Mouse (Mus musculus): Measurements from ENCODE around the gene AU040320. TPM values are rescaled to one million over a fixed set of nuclear protein-coding genes. Genes with fewer than 3 reads are reported as not detected.

AU040320 gene
- total RNA-seq (2014; rRNA removed) (43.9 and 45.4 TPM in 2 replicates), polyA plus RNA-seq (2015; fragmentation: Nextera tagmentation; extraction: Ambion mirVana) (30.5 and 33.6 TPM in 2 replicates)

GRCm38 (mm10) chr4:126753268-126754230 lies at the start of gene AU040320, which contains the start of gene Ncdn:
Gene AU040320, plus strand, starts transcription at chr4:126753544.
Gene Ncdn, minus strand, starts transcription at chr4:126753438.
- peaks cover 32% of the 10 kb centered on the region for H3K4me1 ChIP-seq (ENCODE audit: insufficient read depth, low read length)
- TF ChIP-seq CTCF (IDR thresholded peaks at IDR 0.05; ENCODE audit: low read depth): peak; percentile 1; the same call in 1 of the 2 replicates

GRCm38 (mm10) chr4:126706630-126707438 lies 46.5 kb upstream of the AU040320 start:
- no peak overlapping the region for H3K27ac ChIP-seq
- DNase-seq (ENCODE audit: low spot score): peak; percentile 62
- no peak overlapping the region for H3K9ac ChIP-seq (replicated peaks; ENCODE audit: low read length)
- no peaks in the 10 kb centered on the region for H3K27me3 ChIP-seq (ENCODE audit: insufficient read depth, low read length)
- no peak overlapping the region for H3K4me3 ChIP-seq (ENCODE audit: low read length)
- H3K4me2 ChIP-seq (ENCODE audit: low read depth, low read length): no peak overlapping the region
- peaks cover 55% of the 10 kb centered on the region for H3K36me3 ChIP-seq (ENCODE audit: insufficient read depth, low read length)
- 0 out of 2 replicates have a peak, but pooled peaks have one; percentile 66 for ATAC-seq
- H3K9me3 ChIP-seq (ENCODE audit: low read length): no peaks in the 10 kb centered on the region
- peak; percentile 28; the same call in 1 of the 2 replicates for TF ChIP-seq CTCF (IDR thresholded peaks at IDR 0.05; ENCODE audit: low read depth)
- 25% methylated on average over 12 of the region's 12 CpGs for WGBS
- H3K4me1 ChIP-seq (ENCODE audit: insufficient read depth, low read length): no peaks in the 10 kb centered on the region

More at GRCm38 (mm10) chr4:126753268-126754230, at the start of gene AU040320, which contains the start of gene Ncdn:
- ATAC-seq (peak; percentile 96), DNase-seq (ENCODE audit: low spot score) (peak; percentile 98)
- peak within 1 kb of the TSS; percentile 92 for H3K4me3 ChIP-seq (ENCODE audit: low read length)
- no peaks in the 10 kb centered on the region for H3K9me3 ChIP-seq (ENCODE audit: low read length)
- H3K27ac ChIP-seq: peak within 1 kb of the TSS; percentile 87
- H3K36me3 ChIP-seq (ENCODE audit: insufficient read depth, low read length): no peaks in the 10 kb centered on the region
- WGBS: under 1% methylated on average over 70 of the region's 71 CpGs
- peak within 1 kb of the TSS; percentile 91 for H3K9ac ChIP-seq (replicated peaks; ENCODE audit: low read length)
- H3K4me2 ChIP-seq (ENCODE audit: low read depth, low read length): peak within 1 kb of the TSS; percentile 75
- H3K27me3 ChIP-seq (ENCODE audit: insufficient read depth, low read length): no peaks in the 10 kb centered on the region

DNA sequence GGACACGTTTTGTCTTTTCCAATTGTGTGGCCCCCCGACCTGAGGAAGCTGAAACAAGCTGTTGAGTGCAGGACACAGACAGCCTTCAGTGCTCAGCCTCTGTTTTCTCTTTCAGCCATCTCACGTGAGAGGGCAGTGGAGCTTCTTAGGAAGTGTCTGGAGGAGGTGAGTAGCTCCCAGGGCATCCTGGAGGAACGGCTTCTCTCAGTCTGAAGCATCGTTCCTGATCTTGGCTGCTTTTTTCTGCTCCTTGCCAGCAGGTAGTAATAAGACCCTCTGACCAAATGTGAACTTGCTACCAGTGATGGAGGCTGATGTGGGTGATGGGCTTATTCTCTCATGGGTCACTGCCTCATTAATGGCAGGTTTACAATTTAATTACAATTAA lies 45.9 kb upstream of the AU040320 start:
- H3K4me3 ChIP-seq (ENCODE audit: low read length): no peak overlapping the region
- 24% methylated on average over 5 of the region's 5 CpGs for WGBS
- no peak overlapping the region for H3K4me2 ChIP-seq (ENCODE audit: low read depth, low read length)
- H3K4me1 ChIP-seq (ENCODE audit: insufficient read depth, low read length): no peaks in the 10 kb centered on the region
- H3K27me3 ChIP-seq (ENCODE audit: insufficient read depth, low read length): no peaks in the 10 kb centered on the region
- H3K9me3 ChIP-seq (ENCODE audit: low read length): no peaks in the 10 kb centered on the region
- H3K36me3 ChIP-seq (ENCODE audit: insufficient read depth, low read length): peaks cover 54% of the 10 kb centered on the region
- no peak for TF ChIP-seq CTCF (IDR thresholded peaks at IDR 0.05; ENCODE audit: low read depth)
- no peak overlapping the region for H3K9ac ChIP-seq (replicated peaks; ENCODE audit: low read length)
- H3K27ac ChIP-seq: no peak overlapping the region
- ATAC-seq: no peak
- no peak for DNase-seq (ENCODE audit: low spot score)

- no peak for DNase-seq (ENCODE audit: low spot score)
- TF ChIP-seq CTCF (IDR thresholded peaks at IDR 0.05; ENCODE audit: low read depth): no peak
- H3K27ac ChIP-seq: no peak overlapping the region
- no peaks in the 10 kb centered on the region for H3K4me1 ChIP-seq (ENCODE audit: insufficient read depth, low read length)
- 4% methylated on average over 18 of the region's 18 CpGs for WGBS
- H3K27me3 ChIP-seq (ENCODE audit: insufficient read depth, low read length): peaks cover 62% of the 10 kb centered on the region
- H3K36me3 ChIP-seq (ENCODE audit: insufficient read depth, low read length): no peaks in the 10 kb centered on the region
- ATAC-seq: no peak
- H3K9ac ChIP-seq (replicated peaks; ENCODE audit: low read length): no peak overlapping the region
- H3K4me3 ChIP-seq (ENCODE audit: low read length): no peak overlapping the region
- H3K4me2 ChIP-seq (ENCODE audit: low read depth, low read length): no peak overlapping the region
- no peaks in the 10 kb centered on the region for H3K9me3 ChIP-seq (ENCODE audit: low read length)
Measured at GRCm38 (mm10) chr4:126732111-126732510, 21.2 kb upstream of the AU040320 start.

- H3K9ac ChIP-seq (replicated peaks; ENCODE audit: low read length): no peak overlapping the region
- H3K36me3 ChIP-seq (ENCODE audit: insufficient read depth, low read length): no peaks in the 10 kb centered on the region
- 4% methylated on average over 26 of the region's 26 CpGs for WGBS
- no peak overlapping the region for H3K4me2 ChIP-seq (ENCODE audit: low read depth, low read length)
- H3K9me3 ChIP-seq (ENCODE audit: low read length): no peaks in the 10 kb centered on the region
- H3K27me3 ChIP-seq (ENCODE audit: insufficient read depth, low read length): peaks cover 69% of the 10 kb centered on the region
- no peak for ATAC-seq
- H3K4me3 ChIP-seq (ENCODE audit: low read length): no peak overlapping the region
- TF ChIP-seq CTCF (IDR thresholded peaks at IDR 0.05; ENCODE audit: low read depth): no peak
- no peak overlapping the region for H3K27ac ChIP-seq
- H3K4me1 ChIP-seq (ENCODE audit: insufficient read depth, low read length): no peaks in the 10 kb centered on the region
- DNase-seq (ENCODE audit: low spot score): no peak
Measured at GRCm38 (mm10) chr4:126732531-126733380, 20.6 kb upstream of the AU040320 start.
